In genomic region chr11:101009046-101009887, GRCm38 (mm10) we compare ENCODE assay signal across 8 mouse cellular contexts. TPM values are rescaled to one million over a fixed set of nuclear protein-coding genes. Genes with fewer than 3 reads are reported as not detected.
A peak's percentile ranks its signal among the peaks of the same experiment; 100 is the strongest.
DNase-seq lines count a peak whose midpoint lies in the region; ATAC-seq and TF ChIP-seq lines count a peak whose summit lies in the region.

Gene Atp6v0a1 (plus strand): TSS chr11:101009452.

- peaks cover 11% of the 10 kb centered on the region for H3K4me1 ChIP-seq in embryonic facial prominence, embryonic 14.5 days (ENCODE audit: control insufficient read depth, insufficient read depth, low read length)
- peaks cover 7% of the 10 kb centered on the region for H3K4me1 ChIP-seq in heart, adult 2 months (ENCODE audit: control insufficient read depth, insufficient read depth, low read length)
- peaks cover 14% of the 10 kb centered on the region for H3K4me1 ChIP-seq in limb, embryonic 13.5 days
- H3K4me1 ChIP-seq in midbrain, embryonic 16.5 days (ENCODE audit: control insufficient read depth, insufficient read depth, low read length): peaks cover 32% of the 10 kb centered on the region

- H3K9ac ChIP-seq in embryonic facial prominence, embryonic 14.5 days (ENCODE audit: low read depth, low read length): peak within 1 kb of the TSS; percentile 80
- H3K9ac ChIP-seq in heart, adult 2 months (ENCODE audit: low read depth, low read length): peak within 1 kb of the TSS; percentile 88
- H3K9ac ChIP-seq in limb, embryonic 13.5 days: peak within 1 kb of the TSS; percentile 78
- peak within 1 kb of the TSS; percentile 87 for H3K9ac ChIP-seq in midbrain, embryonic 16.5 days (ENCODE audit: low read depth, low read length)

- peak; percentile 64; the same call in 1 of the 2 replicates for TF ChIP-seq EP300 in heart, adult 2 months (IDR thresholded peaks at IDR 0.05; ENCODE audit: insufficient read depth, low read depth, low read length)

- 1% methylated on average over 28 of the region's 44 CpGs for WGBS in embryonic facial prominence, embryonic 14.5 days
- WGBS in heart, adult 2 months: 1% methylated on average over 44 of the region's 44 CpGs
- under 1% methylated on average over 44 of the region's 44 CpGs for WGBS in limb, embryonic 13.5 days
- under 1% methylated on average over 44 of the region's 44 CpGs for WGBS in midbrain, embryonic 16.5 days

- no peak for TF ChIP-seq CTCF in heart, adult 2 months (IDR thresholded peaks at IDR 0.05)

- ATAC-seq in embryonic facial prominence, embryonic 14.5 days (ENCODE audit: low read depth): peak; percentile 100
- ATAC-seq in limb, embryonic 13.5 days (ENCODE audit: low FRiP score, low read depth): peak; percentile 100
- ATAC-seq in midbrain, embryonic 16.5 days: peak; percentile 99

- H3K4me3 ChIP-seq in embryonic facial prominence, embryonic 14.5 days (ENCODE audit: low read depth, low read length): peak within 1 kb of the TSS; percentile 73
- H3K4me3 ChIP-seq in heart, adult 2 months: peak within 1 kb of the TSS; percentile 70
- H3K4me3 ChIP-seq in limb, embryonic 13.5 days: peak within 1 kb of the TSS; percentile 69
- H3K4me3 ChIP-seq in midbrain, embryonic 16.5 days (ENCODE audit: low read depth, low read length): peak within 1 kb of the TSS; percentile 52

- H3K9me3 ChIP-seq in embryonic facial prominence, embryonic 14.5 days (ENCODE audit: control insufficient read depth, low read length): no peaks in the 10 kb centered on the region
- no peaks in the 10 kb centered on the region for H3K9me3 ChIP-seq in limb, embryonic 13.5 days
- H3K9me3 ChIP-seq in midbrain, embryonic 16.5 days (replicated peaks; ENCODE audit: control insufficient read depth, low read length, poor library complexity, severe bottlenecking): no peaks in the 10 kb centered on the region

- peak within 1 kb of the TSS; percentile 81 for H3K4me2 ChIP-seq in embryonic facial prominence, embryonic 14.5 days (ENCODE audit: low read depth, low read length)
- H3K4me2 ChIP-seq in limb, embryonic 13.5 days (replicated peaks): peak within 1 kb of the TSS; percentile 81
- peak within 1 kb of the TSS; percentile 77 for H3K4me2 ChIP-seq in midbrain, embryonic 16.5 days (ENCODE audit: low read length)

- H3K27ac ChIP-seq in embryonic facial prominence, embryonic 14.5 days (replicated peaks; ENCODE audit: low read depth, low read length): peak within 1 kb of the TSS; percentile 81
- peak within 1 kb of the TSS; percentile 94 for H3K27ac ChIP-seq in heart, adult 2 months
- H3K27ac ChIP-seq in limb, embryonic 13.5 days: peak within 1 kb of the TSS; percentile 40; the same call in 1 of the 2 replicates
- H3K27ac ChIP-seq in midbrain, embryonic 16.5 days (ENCODE audit: low read length): peak within 1 kb of the TSS; percentile 94

- TF ChIP-seq POLR2A in heart, adult 2 months (IDR thresholded peaks at IDR 0.05; ENCODE audit: insufficient read depth, low read depth, low read length): peak; percentile 97

- H3K79me2 ChIP-seq in heart, adult 2 months (replicated peaks; ENCODE audit: control insufficient read depth, insufficient read depth, low read length): peaks cover 5% of the 10 kb centered on the region; the same call in 1 of the 2 replicates

- 0 out of 2 replicates have a peak, but pooled peaks cover 6% of the 10 kb centered on the region for H3K27me3 ChIP-seq in embryonic facial prominence, embryonic 14.5 days (replicated peaks; ENCODE audit: control insufficient read depth, insufficient read depth, low read length)
- H3K27me3 ChIP-seq in heart, adult 2 months (ENCODE audit: control insufficient read depth, insufficient read depth, low read length): no peaks in the 10 kb centered on the region
- peaks cover 2% of the 10 kb centered on the region; the same call in 1 of the 2 replicates for H3K27me3 ChIP-seq in limb, embryonic 13.5 days
- no peaks in the 10 kb centered on the region for H3K27me3 ChIP-seq in midbrain, embryonic 16.5 days (ENCODE audit: control insufficient read depth, insufficient read depth, low read depth, low read length)

- intact Hi-C loops in heart, adult 2 months (cut with DNase I): loop anchor here (2.0 kb wide), 2 partner anchors 26 to 48 kb away; no protein-coding TSS in a partner anchor

- DNase-seq in 3T3-L1 (ENCODE audit: low read depth, low spot score): peak; percentile 97
- DNase-seq in adrenal gland, postnatal 4 days (ENCODE audit: low spot score in 2 of 2): peak; percentile 92 to 94
- DNase-seq in embryonic facial prominence, embryonic 14.5 days (ENCODE audit: low spot score): peak; percentile 99
- DNase-seq in heart, adult 2 months: peak; percentile 97
- peak; percentile 97 to 98 for DNase-seq in kidney, adult 8-10 months
- DNase-seq in spleen, postnatal 10 days (ENCODE audit: low spot score in 2 of 2): peak; percentile 97 to 98

- H3K36me3 ChIP-seq in embryonic facial prominence, embryonic 14.5 days (ENCODE audit: control insufficient read depth, insufficient read depth, low read length): peaks cover 21% of the 10 kb centered on the region
- peaks cover 15% of the 10 kb centered on the region for H3K36me3 ChIP-seq in heart, adult 2 months (ENCODE audit: control insufficient read depth, insufficient read depth, low read length)
- peaks cover 17% of the 10 kb centered on the region for H3K36me3 ChIP-seq in limb, embryonic 13.5 days
- peaks cover 4% of the 10 kb centered on the region; the same call in 1 of the 2 replicates for H3K36me3 ChIP-seq in midbrain, embryonic 16.5 days (ENCODE audit: control insufficient read depth, insufficient read depth, low read length)

RNA-seq across cellular contexts. Expression of gene Atp6v0a1, which starts in this region (rescaled TPM):
- total RNA-seq in adrenal gland, postnatal 4 days (2021): 100 to 1,000 TPM; 103 to 106 TPM
- polyA plus RNA-seq in embryonic facial prominence, embryonic 14.5 days (2014; fragmentation: Nextera tagmentation; extraction: Ambion mirVana): 35.0 and 37.9 TPM in 2 replicates
- 10 to 100 TPM; 89.6 to 92.6 TPM for total RNA-seq in heart, adult 2 months (2021)
- 77.4 and 85.9 TPM in 2 replicates for polyA plus RNA-seq in heart, adult 2 months (2012; rRNA removed)
- polyA plus RNA-seq in limb, embryonic 13.5 days (2015; fragmentation: Nextera tagmentation; extraction: Ambion mirVana): 34.0 and 34.4 TPM in 2 replicates
- polyA plus RNA-seq in midbrain, embryonic 16.5 days (2015; fragmentation: Nextera tagmentation; extraction: Ambion mirVana): 155 and 172 TPM in 2 replicates

Comparison
In these comparisons a context has a peak if more than half of its experiments do, and no peak if none do; other contexts are left out.
1. Peak in every context shown above with its lines: DNase-seq, ATAC-seq, H3K4me3 ChIP-seq and H3K27ac ChIP-seq.
2. H3K27ac ChIP-seq: peak in every context shown above with its lines; median percentile 94 in heart, adult 2 months; 94 in midbrain, embryonic 16.5 days; 81 in embryonic facial prominence, embryonic 14.5 days; 40 in limb, embryonic 13.5 days.